Mouse (Mus musculus) limb, embryonic 12.5 days (tissue): ENCODE results near the gene Shroom3. TPM values are rescaled to one million over a fixed set of nuclear protein-coding genes. Genes with fewer than 3 reads are reported as not detected.

Source experiments
- ATAC-seq: fragments of 200-750 bp; cut with Nextera tagmentation; 2 replicates; pipeline ENCODE4 v1.8.0; 2017; ENCODE audit warnings: low read depth, moderate TSS enrichment; ENCODE audit not compliant: insufficient number of reproducible peaks, insufficient read depth, low FRiP score, low TSS enrichment
- H3K27ac ChIP-seq: fragments of 300-500 bp; sonication (generic); 2 replicates; pipeline ENCODE4 v1.5.1; 2016; ENCODE audit warnings: mild to moderate bottlenecking, moderate library complexity
- H3K27me3 ChIP-seq: fragments of 300-500 bp; sonication (generic); 2 replicates; pipeline ENCODE4 v1.6.1; 2016; ENCODE audit warnings: mild to moderate bottlenecking, moderate library complexity
- H3K36me3 ChIP-seq: fragments of 300-500 bp; sonication (generic); 2 replicates; pipeline ENCODE4 v1.6.1; 2016; ENCODE audit warnings: mild to moderate bottlenecking, moderate library complexity
- H3K4me1 ChIP-seq: fragments of 300-500 bp; sonication (generic); replicated peaks from 2 replicates; pipeline ENCODE4 v1.6.1; 2016
- H3K4me2 ChIP-seq: fragments of 300-500 bp; sonication (generic); 2 replicates; pipeline ENCODE4 v1.6.1; 2016; ENCODE audit warnings: mild to moderate bottlenecking, moderate library complexity
- H3K4me3 ChIP-seq: fragments of 300-500 bp; sonication (generic); replicated peaks from 2 replicates; pipeline ENCODE4 v1.5.1; 2016; ENCODE audit warnings: mild to moderate bottlenecking
- H3K9ac ChIP-seq: fragments of 300-500 bp; sonication (generic); replicated peaks from 2 replicates; pipeline ENCODE4 v1.6.1; 2016; ENCODE audit warnings: mild to moderate bottlenecking, moderate library complexity
- H3K9me3 ChIP-seq: fragments of 300-500 bp; sonication (generic); 2 replicates; pipeline ENCODE4 v1.6.1; 2016; ENCODE audit warnings: mild to moderate bottlenecking, moderate library complexity
- WGBS: fragments of 180-500 bp; shearing (Covaris S2); methylation state at CpG from one replicate; pipeline ENCODE4 v1.1.7; 2016; 5-methylcytosine and 5-hydroxymethylcytosine counted together
- polyA plus RNA-seq: library from polyadenylated mRNA; unstranded; fragments of >200 nt; fragmentation: Nextera tagmentation; extraction: Ambion mirVana; gene quantifications from 2 replicates; pipeline ENCODE4 v1.2.1, GENCODE M21; 2016

Shroom3 gene
- polyA plus RNA-seq, 1 experiment from 2014 or later, result 6.6 TPM

- ATAC-seq, result no peak
- Histone ChIP-seq H3K27ac (no peak overlapping the region), H3K27me3 (no peaks in the 10 kb centered on the region), H3K9ac (no peak overlapping the region), H3K9me3 (no peaks in the 10 kb centered on the region), H3K4me2 (no peak overlapping the region), H3K4me1 (no peaks in the 10 kb centered on the region), H3K36me3 (no peaks in the 10 kb centered on the region), H3K4me3 (no peak overlapping the region)
- 71% methylated on average over 4 of the region's 4 CpGs for WGBS
Observed at GRCm38 (mm10) chr5:92837311-92837710, 154.1 kb downstream of the Shroom3 start.

DNA sequence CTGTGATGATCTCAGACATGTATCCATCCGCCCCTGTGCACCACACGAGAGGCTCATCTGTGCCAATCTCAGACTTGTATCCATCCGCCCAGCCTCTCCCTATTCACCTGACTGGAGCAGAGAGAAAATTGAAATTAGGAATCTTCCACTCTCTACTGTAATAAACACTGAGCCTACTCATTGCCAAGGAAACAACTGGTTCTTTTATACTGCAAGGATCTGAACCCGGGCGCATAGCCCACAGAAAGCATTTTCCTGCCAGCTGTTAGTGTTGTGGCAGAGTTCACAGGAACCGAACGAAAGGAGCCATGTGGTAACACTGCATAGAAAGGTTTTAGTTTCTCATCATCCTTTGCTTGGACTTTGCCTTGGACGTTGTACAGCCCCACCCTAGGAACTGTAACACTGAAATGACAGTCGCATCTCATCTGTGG, 155.1 kb downstream of the Shroom3 start:
- H3K4me1 ChIP-seq, result no peaks in the 10 kb centered on the region
- no peak for ATAC-seq
- H3K27ac ChIP-seq, result no peak overlapping the region
- no peak overlapping the region for H3K9ac ChIP-seq
- no peak overlapping the region for H3K4me3 ChIP-seq
- WGBS, result 87% methylated on average over 9 of the region's 9 CpGs
- H3K27me3 ChIP-seq, result no peaks in the 10 kb centered on the region
- H3K9me3 ChIP-seq, result no peaks in the 10 kb centered on the region
- H3K36me3 ChIP-seq, result no peaks in the 10 kb centered on the region
- no peak overlapping the region for H3K4me2 ChIP-seq

- H3K36me3 ChIP-seq, result no peaks in the 10 kb centered on the region
Observed at GRCm38 (mm10) chr5:92839314-92839713, 156.1 kb downstream of the Shroom3 start.

GRCm38 (mm10) chr5:92841474-92841873, 158.2 kb downstream of the Shroom3 start:
- Histone ChIP-seq H3K9me3 (no peaks in the 10 kb centered on the region), H3K4me2 (no peak overlapping the region), H3K36me3 (no peaks in the 10 kb centered on the region), H3K27me3 (no peaks in the 10 kb centered on the region), H3K27ac (no peak overlapping the region), H3K4me3 (no peak overlapping the region), H3K9ac (no peak overlapping the region), H3K4me1 (peaks cover 12% of the 10 kb centered on the region)
- WGBS, result 76% methylated on average over 5 of the region's 5 CpGs
- no peak for ATAC-seq

More at GRCm38 (mm10) chr5:92839314-92839713, 156.1 kb downstream of the Shroom3 start:
- Histone ChIP-seq H3K4me3 (no peak overlapping the region), H3K4me2 (no peak overlapping the region), H3K9me3 (no peaks in the 10 kb centered on the region), H3K27me3 (no peaks in the 10 kb centered on the region), H3K27ac (no peak overlapping the region), H3K9ac (no peak overlapping the region), H3K4me1 (peaks cover 7% of the 10 kb centered on the region)
- WGBS, result 65% methylated on average over 4 of the region's 4 CpGs
- ATAC-seq, result no peak

DNA sequence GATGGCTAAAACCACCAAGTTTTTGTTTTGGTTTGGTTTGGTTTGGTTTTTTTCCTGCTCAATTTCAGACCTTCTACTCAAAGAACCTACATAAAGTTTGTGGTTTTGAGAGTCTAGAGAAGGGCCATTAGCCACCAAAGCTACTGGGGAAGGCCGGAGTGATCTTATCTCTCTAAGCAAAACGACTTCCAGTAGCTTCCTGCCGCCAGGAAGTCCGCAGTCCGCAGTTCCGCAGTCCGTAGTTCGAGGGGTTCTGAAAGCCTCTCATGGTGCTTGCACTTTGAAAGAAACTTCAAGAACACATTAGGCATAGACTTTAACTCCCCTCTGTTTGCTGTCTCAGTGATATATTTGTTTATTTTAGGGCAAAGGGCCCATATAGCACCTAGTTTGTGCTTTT, 159.2 kb downstream of the Shroom3 start:
- 26% methylated on average over 8 of the region's 8 CpGs for WGBS
- no peaks in the 10 kb centered on the region for H3K36me3 ChIP-seq
- no peaks in the 10 kb centered on the region for H3K9me3 ChIP-seq
- peaks cover 12% of the 10 kb centered on the region for H3K4me1 ChIP-seq
- ATAC-seq, result no peak
- no peak overlapping the region for H3K4me3 ChIP-seq
- H3K9ac ChIP-seq, result no peak overlapping the region
- no peak overlapping the region for H3K4me2 ChIP-seq
- H3K27me3 ChIP-seq, result no peaks in the 10 kb centered on the region
- H3K27ac ChIP-seq, result no peak overlapping the region

DNA sequence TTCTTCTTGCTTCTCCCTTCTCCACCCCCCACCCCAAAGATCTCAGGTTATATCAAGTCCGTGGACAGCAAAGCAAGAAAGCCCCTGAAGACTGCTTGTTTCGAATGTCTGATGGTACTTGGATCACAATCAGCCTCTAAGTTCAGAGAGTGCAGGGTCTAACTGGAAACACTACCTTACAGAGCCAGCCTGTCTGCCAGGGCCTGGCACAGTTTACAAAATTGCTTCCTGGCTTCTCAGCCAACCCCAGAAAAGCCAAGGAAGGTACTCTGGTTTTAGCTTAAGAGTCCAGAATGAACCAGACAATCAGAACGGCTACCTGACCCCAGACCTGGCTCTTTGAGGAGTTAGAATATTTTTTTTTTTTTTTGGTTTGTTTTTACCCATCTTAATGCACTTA, 159.6 kb downstream of the Shroom3 start:
- no peaks in the 10 kb centered on the region for H3K9me3 ChIP-seq
- no peak overlapping the region for H3K9ac ChIP-seq
- no peak overlapping the region for H3K4me2 ChIP-seq
- H3K27me3 ChIP-seq, result no peaks in the 10 kb centered on the region
- 47% methylated on average over 3 of the region's 3 CpGs for WGBS
- no peak overlapping the region for H3K4me3 ChIP-seq
- no peak for ATAC-seq
- no peak overlapping the region for H3K27ac ChIP-seq
- H3K36me3 ChIP-seq, result no peaks in the 10 kb centered on the region
- H3K4me1 ChIP-seq, result peaks cover 12% of the 10 kb centered on the region

- Histone ChIP-seq H3K36me3 (no peaks in the 10 kb centered on the region), H3K4me2 (no peak overlapping the region), H3K4me1 (peaks cover 12% of the 10 kb centered on the region), H3K27me3 (no peaks in the 10 kb centered on the region), H3K27ac (no peak overlapping the region), H3K4me3 (no peak overlapping the region), H3K9ac (no peak overlapping the region), H3K9me3 (no peaks in the 10 kb centered on the region)
- WGBS, result 36% methylated on average over 20 of the region's 20 CpGs
- ATAC-seq, result no peak
Observed at GRCm38 (mm10) chr5:92843850-92844785, 160.9 kb downstream of the Shroom3 start.

DNA sequence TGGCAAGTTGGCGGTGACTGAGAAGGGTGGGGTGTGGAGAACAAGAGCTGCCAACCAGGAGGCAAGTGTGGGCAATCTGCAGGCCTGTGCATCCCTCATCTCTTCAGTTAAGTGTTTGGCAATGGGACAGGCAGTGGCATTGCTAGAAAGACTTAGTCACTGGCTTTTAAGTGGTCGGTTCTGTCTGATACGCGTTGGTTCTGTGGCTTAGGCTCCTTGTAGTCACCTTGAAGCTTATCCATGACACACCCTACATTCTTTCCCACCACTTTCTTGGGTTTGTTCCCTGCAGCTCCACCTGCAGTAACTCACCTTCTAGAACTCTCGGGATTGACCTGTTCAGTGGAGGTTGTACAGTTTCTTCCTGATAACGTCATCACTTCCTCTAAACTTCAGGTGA, 166.5 kb downstream of the Shroom3 start:
- Histone ChIP-seq H3K4me1 (peaks cover under 1% of the 10 kb centered on the region), H3K9me3 (no peaks in the 10 kb centered on the region), H3K27ac (no peak overlapping the region), H3K4me3 (no peak overlapping the region), H3K4me2 (no peak overlapping the region), H3K27me3 (no peaks in the 10 kb centered on the region), H3K36me3 (no peaks in the 10 kb centered on the region), H3K9ac (no peak overlapping the region)
- ATAC-seq, result no peak
- WGBS, result 93% methylated on average over 6 of the region's 6 CpGs

- Histone ChIP-seq H3K4me1 (peaks cover 2% of the 10 kb centered on the region), H3K9ac (no peak overlapping the region), H3K9me3 (no peaks in the 10 kb centered on the region), H3K4me2 (no peak overlapping the region), H3K27me3 (no peaks in the 10 kb centered on the region), H3K27ac (no peak overlapping the region), H3K4me3 (no peak overlapping the region), H3K36me3 (no peaks in the 10 kb centered on the region)
- 67% methylated on average over 3 of the region's 3 CpGs for WGBS
- ATAC-seq, result no peak
Observed at GRCm38 (mm10) chr5:92850925-92851324, 167.7 kb downstream of the Shroom3 start.

GRCm38 (mm10) chr5:92854983-92855382, 171.7 kb downstream of the Shroom3 start:
- H3K9ac ChIP-seq, result no peak overlapping the region
- no peak overlapping the region for H3K4me2 ChIP-seq
- peaks cover 5% of the 10 kb centered on the region for H3K4me1 ChIP-seq
- WGBS, result 72% methylated on average over 4 of the region's 4 CpGs
- H3K9me3 ChIP-seq, result no peaks in the 10 kb centered on the region
- no peak overlapping the region for H3K27ac ChIP-seq
- no peak for ATAC-seq
- no peaks in the 10 kb centered on the region for H3K36me3 ChIP-seq
- peaks cover 4% of the 10 kb centered on the region for H3K27me3 ChIP-seq
- no peak overlapping the region for H3K4me3 ChIP-seq

DNA sequence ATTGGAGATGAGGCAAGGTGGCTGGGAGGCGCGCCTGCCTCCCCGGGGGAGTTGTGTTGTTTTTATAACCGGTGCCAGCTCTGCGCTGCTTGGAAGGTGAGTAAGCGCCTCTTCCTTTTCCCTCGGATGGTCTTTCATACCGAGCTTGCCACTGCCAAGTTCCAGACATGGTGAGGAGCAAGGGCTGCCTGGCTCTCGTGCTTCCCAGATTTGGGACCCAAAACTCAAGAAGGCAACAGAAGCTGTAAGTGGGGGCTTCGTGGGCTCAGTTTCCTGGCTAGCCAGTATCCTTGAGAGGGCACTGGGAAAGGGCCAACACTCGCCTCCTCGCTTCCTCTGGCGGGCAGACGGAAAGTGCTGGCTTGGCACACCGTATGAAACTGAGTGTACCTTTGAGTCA, 173.1 kb downstream of the Shroom3 start:
- H3K27ac ChIP-seq, result no peak overlapping the region
- H3K36me3 ChIP-seq, result no peaks in the 10 kb centered on the region
- peak overlapping the region; percentile 20; the same call in 1 of the 2 replicates for H3K4me2 ChIP-seq
- ATAC-seq, result no peak
- H3K4me1 ChIP-seq, result peaks cover 5% of the 10 kb centered on the region
- H3K4me3 ChIP-seq, result no peak overlapping the region
- WGBS, result 26% methylated on average over 15 of the region's 15 CpGs
- H3K9me3 ChIP-seq, result no peaks in the 10 kb centered on the region
- H3K27me3 ChIP-seq, result peaks cover 13% of the 10 kb centered on the region
- H3K9ac ChIP-seq, result no peak overlapping the region

- Histone ChIP-seq H3K9me3 (no peaks in the 10 kb centered on the region), H3K27ac (no peak overlapping the region), H3K4me1 (peaks cover 13% of the 10 kb centered on the region), H3K36me3 (no peaks in the 10 kb centered on the region), H3K4me2 (no peak overlapping the region), H3K27me3 (peaks cover 13% of the 10 kb centered on the region), H3K4me3 (no peak overlapping the region), H3K9ac (no peak overlapping the region)
- WGBS, result 72% methylated on average over 7 of the region's 7 CpGs
- no peak for ATAC-seq
Observed at GRCm38 (mm10) chr5:92857177-92857576, 173.9 kb downstream of the Shroom3 start.
